Mouse (Mus musculus) thymus, postnatal 36 days (tissue): ENCODE measurements around the gene Prdm16.

ENCODE experiments used
- DNase-seq, 2 experiments: peaks; one replicate each; pipeline ENCODE4 v3.0.0; 2022; ENCODE audit warnings: mixed read lengths in 2 of 2

Gene Prdm16

GRCm38 (mm10) chr4:154549961-154550393 is 86.7 kb downstream of the Prdm16 start:
- no peak for DNase-seq

- no peak for DNase-seq
These were observed 87.2 kb downstream of the Prdm16 start for GRCm38 (mm10) chr4:154549497-154549896.

GRCm38 (mm10) chr4:154547176-154547855 is 89.4 kb downstream of the Prdm16 start:
- DNase-seq: no peak

- no peak for DNase-seq
These were observed 91.4 kb downstream of the Prdm16 start for GRCm38 (mm10) chr4:154545296-154545695.

- no peak for DNase-seq
These were observed 92.8 kb downstream of the Prdm16 start for GRCm38 (mm10) chr4:154543921-154544320.

- no peak for DNase-seq
These were observed 93.5 kb downstream of the Prdm16 start for GRCm38 (mm10) chr4:154543128-154543527.

GRCm38 (mm10) chr4:154542568-154542967 is 94.1 kb downstream of the Prdm16 start:
- DNase-seq: no peak

- DNase-seq: no peak
These were observed 94.9 kb downstream of the Prdm16 start for GRCm38 (mm10) chr4:154541632-154542276.

GRCm38 (mm10) chr4:154540671-154541070 is 96.0 kb downstream of the Prdm16 start:
- DNase-seq: no peak

GRCm38 (mm10) chr4:154539703-154540102 is 97.0 kb downstream of the Prdm16 start:
- no peak for DNase-seq

- DNase-seq: no peak
These were observed 97.9 kb downstream of the Prdm16 start for GRCm38 (mm10) chr4:154538727-154539126.

GRCm38 (mm10) chr4:154536110-154536509 is 100.6 kb downstream of the Prdm16 start:
- no peak for DNase-seq

GRCm38 (mm10) chr4:154531368-154531767 is 105.3 kb downstream of the Prdm16 start:
- DNase-seq: no peak

- DNase-seq: no peak
These were observed 106.3 kb downstream of the Prdm16 start for GRCm38 (mm10) chr4:154530336-154530735.

- no peak for DNase-seq
These were observed 109.2 kb downstream of the Prdm16 start for GRCm38 (mm10) chr4:154527506-154527905.

- no peak for DNase-seq
These were observed 110.3 kb downstream of the Prdm16 start for GRCm38 (mm10) chr4:154526351-154526786.

- no peak for DNase-seq
These were observed 112.8 kb downstream of the Prdm16 start for GRCm38 (mm10) chr4:154523898-154524297.

GRCm38 (mm10) chr4:154521881-154522676 is 114.6 kb downstream of the Prdm16 start:
- DNase-seq: no peak

- DNase-seq: no peak
These were observed 117.1 kb downstream of the Prdm16 start for GRCm38 (mm10) chr4:154519470-154520037.

- no peak for DNase-seq
These were observed 118.7 kb downstream of the Prdm16 start for GRCm38 (mm10) chr4:154517991-154518390.

GRCm38 (mm10) chr4:154516470-154516869 is 120.2 kb downstream of the Prdm16 start:
- no peak for DNase-seq

- no peak for DNase-seq
These were observed 123.0 kb downstream of the Prdm16 start for GRCm38 (mm10) chr4:154513664-154514063.

GRCm38 (mm10) chr4:154512518-154513090 is 124.1 kb downstream of the Prdm16 start:
- DNase-seq: no peak
